Comparison of ENCODE assay signal across 19 mouse cellular contexts in the genomic region with DNA sequence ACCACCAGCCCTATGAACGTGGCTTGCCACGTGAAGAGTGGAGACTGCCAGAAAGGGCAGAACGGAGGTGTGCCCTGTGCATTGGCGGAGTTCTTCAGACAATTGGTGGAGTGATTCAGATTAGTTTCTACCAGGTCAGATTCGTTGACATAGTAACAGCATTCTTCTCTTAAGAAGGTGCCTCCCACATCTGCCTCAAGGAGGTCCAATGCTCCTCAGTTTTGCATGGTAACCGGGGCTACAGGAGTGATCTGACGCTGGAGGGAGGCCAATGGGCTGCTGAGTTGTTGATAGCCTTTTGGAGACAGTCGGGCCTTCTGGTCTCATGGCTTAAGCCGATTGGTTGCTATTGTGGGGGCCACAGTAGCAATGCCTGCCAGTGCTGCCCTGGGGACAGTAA. TPM values are rescaled to one million over a fixed set of nuclear protein-coding genes. Genes with fewer than 3 reads are reported as not detected.
DNase-seq lines count a peak whose midpoint lies in the region; ATAC-seq and TF ChIP-seq lines count a peak whose summit lies in the region.
"Had no signal": no experiment of that assay in that cellular context is flagged by ENCODE, and none has a peak within 500 bp of the region (broad histone marks: within the 10 kb centered on the region; RNA-seq: fewer than 3 reads in every experiment).

No protein-coding gene starts in this region.

- H3K4me3 ChIP-seq in embryonic facial prominence, embryonic 14.5 days (ENCODE audit: low read depth, low read length), result no peak overlapping the region
- H3K4me3 ChIP-seq in embryonic facial prominence, embryonic 10.5 days, result no peak overlapping the region
- no peak overlapping the region for H3K4me3 ChIP-seq in neural tube, embryonic 14.5 days (ENCODE audit: low read depth, low read length)
- no peak overlapping the region for H3K4me3 ChIP-seq in neural tube, embryonic 15.5 days (replicated peaks)
- no peak overlapping the region for H3K4me3 ChIP-seq in stomach, postnatal 0 days (ENCODE audit: low read depth, low read length)
- H3K4me3 ChIP-seq: forebrain, embryonic 13.5 days; kidney, embryonic 15.5 days; layer of hippocampus, adult 2 months; limb, embryonic 15.5 days; midbrain, embryonic 13.5 days had no signal

- H3K27me3 ChIP-seq in embryonic facial prominence, embryonic 14.5 days (replicated peaks; ENCODE audit: control insufficient read depth, insufficient read depth, low read length), result no peaks in the 10 kb centered on the region
- H3K27me3 ChIP-seq in embryonic facial prominence, embryonic 10.5 days (replicated peaks; ENCODE audit: low read depth, poor library complexity, severe bottlenecking), result no peaks in the 10 kb centered on the region
- H3K27me3 ChIP-seq in neural tube, embryonic 14.5 days (ENCODE audit: control insufficient read depth, insufficient read depth, low read length), result no peaks in the 10 kb centered on the region
- H3K27me3 ChIP-seq in neural tube, embryonic 15.5 days (replicated peaks), result no peaks in the 10 kb centered on the region
- no peaks in the 10 kb centered on the region for H3K27me3 ChIP-seq in stomach, postnatal 0 days (ENCODE audit: control insufficient read depth, insufficient read depth, low read length)
- H3K27me3 ChIP-seq: forebrain, embryonic 13.5 days; kidney, embryonic 15.5 days; limb, embryonic 15.5 days; midbrain, embryonic 13.5 days had no signal

- WGBS in embryonic facial prominence, embryonic 14.5 days, result 65% methylated on average over 9 of the region's 9 CpGs
- WGBS in embryonic facial prominence, embryonic 10.5 days, result 72% methylated on average over 9 of the region's 9 CpGs
- 69% methylated on average over 9 of the region's 9 CpGs for WGBS in neural tube, embryonic 14.5 days
- WGBS in neural tube, embryonic 15.5 days, result 71% methylated on average over 9 of the region's 9 CpGs
- WGBS in stomach, postnatal 0 days, result 58% methylated on average over 9 of the region's 9 CpGs

- no peaks in the 10 kb centered on the region for H3K36me3 ChIP-seq in embryonic facial prominence, embryonic 14.5 days (ENCODE audit: control insufficient read depth, insufficient read depth, low read length)
- no peaks in the 10 kb centered on the region for H3K36me3 ChIP-seq in embryonic facial prominence, embryonic 10.5 days (replicated peaks)
- no peaks in the 10 kb centered on the region for H3K36me3 ChIP-seq in neural tube, embryonic 14.5 days (ENCODE audit: control insufficient read depth, insufficient read depth, low read length)
- no peaks in the 10 kb centered on the region for H3K36me3 ChIP-seq in neural tube, embryonic 15.5 days
- H3K36me3 ChIP-seq in stomach, postnatal 0 days (ENCODE audit: control insufficient read depth, insufficient read depth, low read length), result no peaks in the 10 kb centered on the region
- H3K36me3 ChIP-seq: kidney, embryonic 15.5 days; limb, embryonic 15.5 days; midbrain, embryonic 13.5 days had no signal

- peak; percentile 11 for DNase-seq in embryonic facial prominence, embryonic 14.5 days (ENCODE audit: low spot score)
- no peak for DNase-seq in embryonic facial prominence, embryonic 10.5 days (ENCODE audit: low spot score)
- DNase-seq in heart, postnatal 10 days, result peak; percentile 25 to 40
- DNase-seq in heart, postnatal 36 days, result no peak
- DNase-seq in stomach, postnatal 0 days (ENCODE audit: low spot score), result peak; percentile 30
- DNase-seq in retina, postnatal 1 day, result no peak
- DNase-seq: adrenal gland, postnatal 25 days; gastrocnemius, postnatal 25 days; thymus, adult 18-20 months had no signal

- no peak for TF ChIP-seq CTCF in stomach, postnatal 0 days (IDR thresholded peaks at IDR 0.05; ENCODE audit: low read depth)

- no peaks in the 10 kb centered on the region for H3K9me3 ChIP-seq in embryonic facial prominence, embryonic 14.5 days (ENCODE audit: control insufficient read depth, low read length)
- no peaks in the 10 kb centered on the region for H3K9me3 ChIP-seq in embryonic facial prominence, embryonic 10.5 days
- H3K9me3 ChIP-seq in neural tube, embryonic 14.5 days (ENCODE audit: control insufficient read depth, low read length), result no peaks in the 10 kb centered on the region
- no peaks in the 10 kb centered on the region for H3K9me3 ChIP-seq in neural tube, embryonic 15.5 days (replicated peaks)
- no peaks in the 10 kb centered on the region for H3K9me3 ChIP-seq in stomach, postnatal 0 days (ENCODE audit: control insufficient read depth, low read length)
- H3K9me3 ChIP-seq: forebrain, embryonic 13.5 days; kidney, embryonic 15.5 days; limb, embryonic 15.5 days; midbrain, embryonic 13.5 days had no signal

- intact Hi-C loops in heart, postnatal 10 days (cut with DNase I), result no loop called here
- intact Hi-C loops in heart, postnatal 36 days (cut with DNase I), result no loop called here

- no peak overlapping the region for H3K4me2 ChIP-seq in embryonic facial prominence, embryonic 14.5 days (ENCODE audit: low read depth, low read length)
- H3K4me2 ChIP-seq in neural tube, embryonic 14.5 days (ENCODE audit: low read depth, low read length), result no peak overlapping the region
- H3K4me2 ChIP-seq in neural tube, embryonic 15.5 days, result no peak overlapping the region
- no peak overlapping the region for H3K4me2 ChIP-seq in stomach, postnatal 0 days (replicated peaks; ENCODE audit: low read depth)
- H3K4me2 ChIP-seq: forebrain, embryonic 13.5 days; kidney, embryonic 15.5 days; limb, embryonic 15.5 days; midbrain, embryonic 13.5 days had no signal

- no peak overlapping the region for H3K9ac ChIP-seq in embryonic facial prominence, embryonic 14.5 days (ENCODE audit: low read depth, low read length)
- H3K9ac ChIP-seq in neural tube, embryonic 14.5 days (replicated peaks; ENCODE audit: low read depth, low read length), result no peak overlapping the region
- no peak overlapping the region for H3K9ac ChIP-seq in neural tube, embryonic 15.5 days (replicated peaks)
- H3K9ac ChIP-seq in stomach, postnatal 0 days (ENCODE audit: low read length), result no peak overlapping the region
- H3K9ac ChIP-seq: forebrain, embryonic 13.5 days; kidney, embryonic 15.5 days; limb, embryonic 15.5 days; midbrain, embryonic 13.5 days had no signal

- H3K27ac ChIP-seq in embryonic facial prominence, embryonic 14.5 days (replicated peaks; ENCODE audit: low read depth, low read length), result no peak overlapping the region
- H3K27ac ChIP-seq in embryonic facial prominence, embryonic 10.5 days (replicated peaks), result no peak overlapping the region
- no peak overlapping the region for H3K27ac ChIP-seq in neural tube, embryonic 14.5 days (ENCODE audit: low read depth, low read length)
- no peak overlapping the region for H3K27ac ChIP-seq in neural tube, embryonic 15.5 days (replicated peaks)
- no peak overlapping the region for H3K27ac ChIP-seq in stomach, postnatal 0 days (replicated peaks)
- H3K27ac ChIP-seq: forebrain, embryonic 13.5 days; kidney, embryonic 15.5 days; layer of hippocampus, adult 2 months; limb, embryonic 15.5 days; midbrain, embryonic 13.5 days had no signal

- 0 out of 2 replicates have a peak, but pooled peaks have one; percentile 44 for ATAC-seq in embryonic facial prominence, embryonic 14.5 days (ENCODE audit: low read depth)
- ATAC-seq in neural tube, embryonic 14.5 days (ENCODE audit: low read depth), result peak; percentile 69; the same call in 1 of the 2 replicates
- no peak for ATAC-seq in neural tube, embryonic 15.5 days (ENCODE audit: low FRiP score)
- 0 out of 2 replicates have a peak, but pooled peaks have one; percentile 35 for ATAC-seq in stomach, postnatal 0 days (ENCODE audit: low FRiP score, low TSS enrichment)
- ATAC-seq: forebrain, embryonic 13.5 days; midbrain, embryonic 13.5 days had no signal

- no peak for TF ChIP-seq EP300 in stomach, postnatal 0 days (optimal IDR thresholded peaks at IDR 0.05)

- H3K4me1 ChIP-seq in embryonic facial prominence, embryonic 14.5 days (ENCODE audit: control insufficient read depth, insufficient read depth, low read length), result no peaks in the 10 kb centered on the region
- H3K4me1 ChIP-seq in embryonic facial prominence, embryonic 10.5 days, result no peaks in the 10 kb centered on the region
- H3K4me1 ChIP-seq in neural tube, embryonic 14.5 days (ENCODE audit: control insufficient read depth, insufficient read depth, low read length), result no peaks in the 10 kb centered on the region
- H3K4me1 ChIP-seq in neural tube, embryonic 15.5 days, result peaks cover 4% of the 10 kb centered on the region; the same call in 1 of the 2 replicates
- H3K4me1 ChIP-seq in stomach, postnatal 0 days (replicated peaks; ENCODE audit: control insufficient read depth, insufficient read depth), result no peaks in the 10 kb centered on the region
- H3K4me1 ChIP-seq: limb, embryonic 15.5 days; midbrain, embryonic 13.5 days had no signal

RNA-seq across cellular contexts. Expression of a gene that starts 10.6 kb away (rescaled TPM):
- polyA plus RNA-seq in embryonic facial prominence, embryonic 14.5 days (2014; fragmentation: Nextera tagmentation; extraction: Ambion mirVana), result 7.8 and 11.9 TPM in 2 replicates
- 1.9 and 3.4 TPM in 2 replicates for polyA plus RNA-seq in embryonic facial prominence, embryonic 10.5 days (2016; fragmentation: Nextera tagmentation; extraction: Ambion mirVana)
- 1 to 10 TPM; 5.9 to 6.6 TPM for total RNA-seq in heart, postnatal 10 days (2021)
- 1 to 10 TPM; 6.8 to 7.2 TPM for total RNA-seq in heart, postnatal 36 days (2021)
- polyA plus RNA-seq in neural tube, embryonic 14.5 days (2014; fragmentation: Nextera tagmentation; extraction: Ambion mirVana), result 0.62 and 3.7 TPM in 2 replicates
- 2.3 and 3.4 TPM in 2 replicates for polyA plus RNA-seq in neural tube, embryonic 15.5 days (2015; fragmentation: Nextera tagmentation; extraction: Ambion mirVana)
- polyA plus RNA-seq in stomach, postnatal 0 days (2015; fragmentation: Nextera tagmentation; extraction: Ambion mirVana), result 3.1 and 3.4 TPM in 2 replicates

RNA-seq across cellular contexts. Expression of a gene that starts 37.8 kb away (rescaled TPM):
- not detected in 2 replicates for polyA plus RNA-seq in embryonic facial prominence, embryonic 14.5 days (2014; fragmentation: Nextera tagmentation; extraction: Ambion mirVana)
- polyA plus RNA-seq in embryonic facial prominence, embryonic 10.5 days (2016; fragmentation: Nextera tagmentation; extraction: Ambion mirVana), result not detected in 2 replicates
- total RNA-seq in heart, postnatal 10 days (2021), result not detected
- not detected for total RNA-seq in heart, postnatal 36 days (2021)
- 0.11 TPM in 1 of 2 replicates, not detected in the other for polyA plus RNA-seq in neural tube, embryonic 14.5 days (2014; fragmentation: Nextera tagmentation; extraction: Ambion mirVana)
- not detected in 2 replicates for polyA plus RNA-seq in neural tube, embryonic 15.5 days (2015; fragmentation: Nextera tagmentation; extraction: Ambion mirVana)
- not detected in 2 replicates for polyA plus RNA-seq in stomach, postnatal 0 days (2015; fragmentation: Nextera tagmentation; extraction: Ambion mirVana)
- total RNA-seq: adrenal gland, postnatal 25 days; common myeloid progenitor, adult 5-6 weeks; gastrocnemius, postnatal 25 days; layer of hippocampus, adult 2 months; left cerebral cortex, postnatal 10 days had no signal
- polyA plus RNA-seq: forebrain, embryonic 13.5 days; limb, embryonic 15.5 days; midbrain, embryonic 13.5 days; neural tube, embryonic 11.5 days had no signal

Comparison
In these comparisons a context has a peak if more than half of its experiments do, and no peak if none do; other contexts are left out.
1. DNase-seq: peak in embryonic facial prominence, embryonic 14.5 days (single experiment), heart, postnatal 10 days (2 of 2) and stomach, postnatal 0 days (single experiment); none in embryonic facial prominence, embryonic 10.5 days (single experiment), heart, postnatal 36 days (0 of 2) and retina, postnatal 1 day (single experiment).